ENCODE assay signal across 50 mouse cellular contexts in genomic region chr9:98920629-98921523, GRCm38 (mm10). TPM values are rescaled to one million over a fixed set of nuclear protein-coding genes. Genes with fewer than 3 reads are reported as not detected.
"Had no signal": no experiment of that assay in that cellular context is flagged by ENCODE, and none has a peak within 500 bp of the region (broad histone marks: within the 10 kb centered on the region; RNA-seq: fewer than 3 reads in every experiment).

No protein-coding gene starts in this region.

- H3K4me3 ChIP-seq: heart, embryonic 10.5 days; heart, embryonic 12.5 days; heart, embryonic 13.5 days; heart, embryonic 15.5 days; hindbrain, embryonic 10.5 days; hindbrain, embryonic 12.5 days; hindbrain, embryonic 13.5 days; hindbrain, embryonic 15.5 days; intestine, embryonic 15.5 days; kidney, embryonic 15.5 days; layer of hippocampus, adult 2 months had no signal

- H3K36me3 ChIP-seq: heart, embryonic 10.5 days; heart, embryonic 12.5 days; heart, embryonic 13.5 days; heart, embryonic 15.5 days; hindbrain, embryonic 10.5 days; hindbrain, embryonic 12.5 days; hindbrain, embryonic 13.5 days; hindbrain, embryonic 15.5 days; intestine, embryonic 15.5 days; kidney, embryonic 15.5 days had no signal

- H3K4me2 ChIP-seq: heart, embryonic 11.5 days; heart, embryonic 12.5 days; heart, embryonic 13.5 days; heart, embryonic 15.5 days; hindbrain, embryonic 12.5 days; hindbrain, embryonic 13.5 days; hindbrain, embryonic 14.5 days; hindbrain, embryonic 15.5 days; intestine, embryonic 15.5 days; kidney, embryonic 15.5 days had no signal

- H3K4me1 ChIP-seq: heart, embryonic 15.5 days; hindbrain, embryonic 13.5 days; hindbrain, embryonic 15.5 days; intestine, embryonic 15.5 days; kidney, embryonic 15.5 days had no signal

- H3K27ac ChIP-seq: heart, embryonic 10.5 days; heart, embryonic 13.5 days; heart, embryonic 15.5 days; hindbrain, embryonic 10.5 days; hindbrain, embryonic 12.5 days; hindbrain, embryonic 13.5 days; hindbrain, embryonic 14.5 days; hindbrain, embryonic 15.5 days; hindbrain, postnatal 0 days; intestine, embryonic 15.5 days; kidney, embryonic 15.5 days; kidney, postnatal 0 days; layer of hippocampus, adult 2 months had no signal

- H3K9ac ChIP-seq: heart, embryonic 12.5 days; heart, embryonic 13.5 days; heart, embryonic 15.5 days; hindbrain, embryonic 12.5 days; hindbrain, embryonic 13.5 days; hindbrain, embryonic 14.5 days; hindbrain, embryonic 15.5 days; intestine, embryonic 15.5 days; kidney, embryonic 15.5 days had no signal

- H3K9me3 ChIP-seq: heart, embryonic 10.5 days; heart, embryonic 12.5 days; heart, embryonic 13.5 days; heart, embryonic 15.5 days; hindbrain, embryonic 10.5 days; hindbrain, embryonic 12.5 days; hindbrain, embryonic 13.5 days; hindbrain, embryonic 15.5 days; intestine, embryonic 15.5 days; kidney, embryonic 15.5 days had no signal

- DNase-seq: heart, postnatal 10 days; heart, postnatal 14 days; heart, postnatal 36 days; heart, postnatal 4 days; kidney, adult 11 months; kidney, adult 18-20 months; kidney, adult 2 months; kidney, adult 8-10 months; kidney, adult 9 months; kidney, postnatal 10 days; kidney, postnatal 14 days; kidney, postnatal 25 days; kidney, postnatal 36 days; kidney, postnatal 4 days; layer of hippocampus, adult 9-11 months; layer of hippocampus, postnatal 36 days had no signal

- H3K27me3 ChIP-seq: heart, embryonic 12.5 days; heart, embryonic 13.5 days; heart, embryonic 15.5 days; hindbrain, embryonic 12.5 days; hindbrain, embryonic 13.5 days; hindbrain, embryonic 15.5 days; intestine, embryonic 15.5 days; kidney, embryonic 15.5 days had no signal

RNA-seq across cellular contexts. Expression of gene 7420426K07Rik, which starts 18.0 kb away (rescaled TPM):
- total RNA-seq: heart, postnatal 10 days; heart, postnatal 14 days; heart, postnatal 25 days; heart, postnatal 36 days; heart, postnatal 4 days; hematopoietic stem cell, adult 5-6 weeks; hindbrain, postnatal 0 days; layer of hippocampus, adult 18-20 months; layer of hippocampus, adult 2 months; layer of hippocampus, adult 8-10 months; layer of hippocampus, postnatal 10 days; layer of hippocampus, postnatal 14 days; layer of hippocampus, postnatal 25 days; layer of hippocampus, postnatal 36 days had no signal
- polyA plus RNA-seq: heart, embryonic 10.5 days; heart, embryonic 11.5 days; heart, embryonic 12.5 days; heart, embryonic 13.5 days; heart, embryonic 14.5 days; heart, embryonic 15.5 days; heart, embryonic 16.5 days; heart, postnatal 0 days; hindbrain, embryonic 10.5 days; hindbrain, embryonic 11.5 days; hindbrain, embryonic 12.5 days; hindbrain, embryonic 13.5 days; hindbrain, embryonic 14.5 days; hindbrain, embryonic 15.5 days; hindbrain, embryonic 16.5 days; hindbrain, postnatal 0 days; inflammation-experienced regulatory T-cells, adult 6 months; intestine, embryonic 14.5 days; intestine, embryonic 15.5 days; intestine, embryonic 16.5 days; intestine, postnatal 0 days; kidney, adult 2 months; kidney, embryonic 14.5 days; kidney, embryonic 15.5 days; kidney, embryonic 16.5 days; kidney, postnatal 0 days; large intestine, adult 2 months had no signal

RNA-seq across cellular contexts. Expression of gene Foxl2, which starts 34.2 kb away (rescaled TPM):
- total RNA-seq: heart, postnatal 10 days; heart, postnatal 14 days; heart, postnatal 25 days; heart, postnatal 36 days; heart, postnatal 4 days; hematopoietic stem cell, adult 5-6 weeks had no signal
- polyA plus RNA-seq: heart, embryonic 11.5 days; heart, embryonic 12.5 days; heart, embryonic 13.5 days; heart, embryonic 14.5 days; heart, embryonic 15.5 days; heart, postnatal 0 days; inflammation-experienced regulatory T-cells, adult 6 months; intestine, embryonic 14.5 days; intestine, embryonic 15.5 days; intestine, embryonic 16.5 days; intestine, postnatal 0 days; kidney, adult 2 months; kidney, embryonic 14.5 days; kidney, embryonic 15.5 days; kidney, embryonic 16.5 days; kidney, postnatal 0 days; large intestine, adult 2 months had no signal

RNA-seq across cellular contexts. Expression of gene Prr23a3, which starts 56.3 kb away (rescaled TPM):
- total RNA-seq: heart, postnatal 10 days; heart, postnatal 14 days; heart, postnatal 25 days; heart, postnatal 36 days; heart, postnatal 4 days; hematopoietic stem cell, adult 5-6 weeks; hindbrain, postnatal 0 days; layer of hippocampus, adult 18-20 months; layer of hippocampus, adult 2 months; layer of hippocampus, adult 8-10 months; layer of hippocampus, postnatal 10 days; layer of hippocampus, postnatal 14 days; layer of hippocampus, postnatal 25 days; layer of hippocampus, postnatal 36 days had no signal
- polyA plus RNA-seq: heart, embryonic 11.5 days; heart, embryonic 13.5 days; heart, embryonic 14.5 days; heart, embryonic 15.5 days; heart, embryonic 16.5 days; heart, postnatal 0 days; hindbrain, embryonic 10.5 days; hindbrain, embryonic 11.5 days; hindbrain, embryonic 12.5 days; hindbrain, embryonic 13.5 days; hindbrain, embryonic 14.5 days; hindbrain, embryonic 15.5 days; hindbrain, postnatal 0 days; inflammation-experienced regulatory T-cells, adult 6 months; intestine, embryonic 14.5 days; intestine, embryonic 15.5 days; intestine, embryonic 16.5 days; intestine, postnatal 0 days; kidney, adult 2 months; kidney, embryonic 14.5 days; kidney, embryonic 15.5 days; kidney, embryonic 16.5 days; kidney, postnatal 0 days; large intestine, adult 2 months had no signal
